Mouse (Mus musculus): ENCODE measurements around the gene Cracr2a.

The Cracr2a gene

GRCm38 (mm10) chr6:127708218-127708628, 147.1 kb downstream of the Cracr2a start:
- DNase-seq: no peak

GRCm38 (mm10) chr6:127714906-127715305, 153.8 kb downstream of the Cracr2a start:
- no peak for DNase-seq

- DNase-seq: no peak
These were observed 154.3 kb downstream of the Cracr2a start for GRCm38 (mm10) chr6:127715428-127715827.

- DNase-seq: no peak
These were observed 156.3 kb downstream of the Cracr2a start for GRCm38 (mm10) chr6:127717239-127718137.

GRCm38 (mm10) chr6:127719875-127720274, 158.7 kb downstream of the Cracr2a start:
- no peak for DNase-seq

GRCm38 (mm10) chr6:127723126-127723525, 162.0 kb downstream of the Cracr2a start:
- DNase-seq: no peak

Data from thymus, postnatal 4 days (tissue).